Mouse (Mus musculus): ENCODE data around the gene Rhox10.
"Not testable (repeated sequence)": the region's sequence is repeated elsewhere in the genome, so short reads cannot be mapped to it uniquely, and the experiment has no call there.

Gene Rhox10

DNA sequence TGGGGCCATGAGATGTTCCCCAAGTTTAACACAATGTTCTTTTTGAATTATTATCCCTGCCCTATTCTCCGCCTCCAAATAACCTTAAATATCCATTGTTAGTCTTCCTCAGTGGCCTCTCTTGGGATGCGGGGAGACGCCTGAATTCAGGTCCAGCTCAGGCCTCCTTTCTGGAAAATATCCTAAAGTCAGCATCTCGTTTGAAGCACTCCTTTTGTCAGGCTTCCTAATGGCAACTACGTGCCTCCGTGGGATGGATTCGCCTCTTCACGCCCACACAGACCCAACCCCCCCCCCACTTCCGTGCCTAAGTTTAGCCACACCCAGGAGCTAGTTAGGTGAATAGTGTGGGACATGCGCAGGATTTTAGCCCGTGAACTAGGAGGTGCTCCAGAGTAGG is at the start of gene Rhox10:
Gene Rhox10 (plus strand): TSS at position 301 of the 400 bp plus-strand sequence.
- no peak for DNase-seq (ENCODE audit: low spot score in 2 of 2)

DNA sequence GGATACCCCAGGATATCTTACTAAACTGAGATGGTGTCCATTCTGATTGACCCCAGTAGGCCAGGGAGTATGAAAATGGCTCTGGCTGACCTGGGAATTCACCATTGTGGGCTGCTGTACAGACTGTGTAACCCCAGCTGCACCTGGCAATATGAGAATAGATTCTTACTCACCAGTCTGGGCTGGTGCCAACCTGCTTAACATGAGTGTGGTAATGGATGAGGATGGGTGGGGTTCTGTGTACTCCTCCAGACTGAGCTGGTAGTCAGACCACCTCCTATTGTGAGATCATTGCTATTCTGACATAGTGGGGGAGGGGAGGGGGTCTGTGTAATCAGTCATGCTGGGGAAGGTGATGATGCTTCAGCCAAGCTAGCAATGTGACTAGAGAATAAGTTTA is 47.7 kb upstream of the Rhox10 start, which contains the start of gene Btg1-ps1:
Gene Btg1-ps1 (minus strand): TSS at position 219 of the 400 bp plus-strand sequence.
- not testable (repeated sequence) for DNase-seq (ENCODE audit: low spot score in 2 of 2)

DNA sequence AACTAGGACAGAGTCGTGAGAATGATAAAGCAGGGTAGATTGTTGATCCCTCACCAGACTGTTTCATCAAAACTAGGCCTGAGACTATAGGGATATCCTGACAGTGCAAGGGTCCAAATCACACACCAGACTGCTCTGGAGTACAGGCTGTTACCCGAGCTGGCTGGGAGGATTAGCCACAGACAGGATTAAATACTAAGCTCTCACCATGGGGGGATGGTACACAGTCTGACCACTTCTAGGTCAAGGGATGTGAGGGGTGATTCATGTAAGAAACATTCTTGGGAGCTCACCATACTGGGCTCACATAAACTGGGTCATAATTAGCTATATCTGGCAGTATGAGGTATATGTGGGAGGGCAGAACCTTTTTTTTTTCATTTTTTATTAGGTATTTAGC is 32.4 kb upstream of the Rhox10 start:
- DNase-seq (ENCODE audit: low spot score in 2 of 2) = no peak

DNA sequence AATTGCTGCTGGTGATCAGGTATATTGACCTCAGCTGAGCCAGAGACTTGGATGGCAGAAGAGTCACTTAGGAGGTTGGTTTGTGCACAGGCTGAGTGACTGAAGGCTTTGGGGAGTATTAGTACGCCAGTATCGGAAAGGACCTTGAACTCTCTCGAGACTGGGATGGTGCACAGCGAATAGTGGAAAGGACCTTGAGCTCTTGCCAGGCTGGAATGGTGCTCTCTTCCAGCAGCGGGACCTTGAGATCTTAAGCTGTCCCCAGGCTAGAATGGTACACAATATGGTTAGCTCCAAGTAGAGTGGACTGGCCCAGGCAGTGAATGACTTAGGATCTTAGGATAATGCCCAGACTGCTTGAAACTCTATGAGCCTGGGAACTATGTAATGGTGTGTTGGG is 26.6 kb upstream of the Rhox10 start:
- DNase-seq (ENCODE audit: low spot score in 2 of 2) = no peak

DNA sequence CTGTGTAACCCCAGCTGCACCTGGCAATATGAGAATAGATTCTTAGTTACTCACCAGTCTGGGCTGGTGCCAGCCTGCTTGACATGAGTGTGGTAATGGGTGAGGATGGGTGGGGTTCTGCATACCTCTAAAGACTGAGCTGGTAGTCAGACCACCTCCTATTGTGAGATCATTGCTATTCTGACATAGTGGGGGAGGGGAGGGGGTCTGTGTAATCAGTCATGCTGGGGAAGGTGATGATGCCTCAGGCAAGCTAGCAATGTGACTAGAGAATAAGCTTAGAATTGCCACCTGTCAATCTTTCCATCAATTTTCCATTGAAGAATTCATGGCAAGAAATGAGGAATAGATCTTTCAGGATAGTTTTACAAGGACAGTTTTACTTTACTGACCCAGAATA is 23.3 kb upstream of the Rhox10 start, which contains the start of gene Btg1-ps2:
Gene Btg1-ps2 (minus strand): TSS at position 101 of the 400 bp plus-strand sequence.
- DNase-seq (ENCODE audit: low spot score in 2 of 2) = not testable (repeated sequence)

DNA sequence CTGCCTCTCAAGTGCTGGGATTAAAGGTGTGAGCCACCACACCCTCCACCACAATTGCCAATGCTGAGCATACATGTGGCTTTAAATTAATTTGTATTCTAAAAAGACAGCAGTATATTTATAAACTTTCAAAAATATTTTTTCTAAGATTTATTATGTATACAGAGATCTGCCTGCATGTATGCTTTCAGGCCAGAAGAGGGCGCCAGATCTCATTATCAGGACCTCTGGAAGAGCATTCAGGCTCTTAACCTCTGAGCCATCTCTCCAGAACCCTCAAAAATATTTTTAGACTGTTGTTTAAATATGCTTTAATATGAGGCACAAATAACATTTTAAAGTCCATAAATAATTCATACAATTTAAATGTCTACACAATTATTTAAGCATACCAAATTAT is 4.7 kb upstream of the Rhox10 start:
- no peak for DNase-seq (ENCODE audit: low spot score in 2 of 2)

DNA sequence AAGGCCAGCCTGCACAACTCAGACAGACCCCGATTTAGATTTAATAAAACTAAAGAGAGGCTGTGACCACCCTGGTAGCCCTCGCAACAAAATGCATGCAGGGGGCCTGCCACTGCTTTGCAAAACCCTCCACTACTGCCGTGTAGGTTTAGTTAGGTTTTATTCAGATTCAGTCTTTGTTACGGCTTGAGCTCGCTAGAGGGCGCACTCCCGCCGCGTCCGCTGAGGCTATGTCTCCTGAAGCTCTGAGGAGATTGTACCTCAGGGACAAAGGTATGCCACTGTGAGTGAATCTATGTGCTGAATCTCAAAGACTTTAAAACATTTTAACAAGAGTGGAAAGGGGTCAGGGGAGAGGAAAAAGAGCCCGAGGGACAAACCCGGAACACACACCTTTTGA is 18.0 kb downstream of the Rhox10 start:
- DNase-seq (ENCODE audit: low spot score in 2 of 2) = peak in 1 of 2 experiments; percentile 40

DNA sequence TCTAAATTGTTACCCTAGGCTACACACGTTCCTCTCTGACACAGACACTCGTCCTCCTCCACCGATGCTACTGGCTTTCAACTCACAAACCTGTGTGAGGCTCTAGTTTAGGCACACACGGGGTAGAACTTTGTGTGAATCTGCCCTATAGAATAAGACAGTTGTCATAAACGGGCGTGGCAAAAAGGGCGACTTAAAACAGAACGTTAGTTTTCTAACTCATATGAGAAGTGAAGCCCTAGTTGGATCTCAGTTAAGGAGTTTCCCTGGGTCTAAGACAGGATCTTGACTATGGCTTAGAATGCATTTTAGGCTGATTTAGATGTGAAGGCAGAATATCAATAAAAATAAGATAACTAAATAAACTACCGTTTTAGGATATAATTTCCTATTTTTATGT is 18.8 kb downstream of the Rhox10 start, which contains the start of gene Rhox11:
Gene Rhox11 (minus strand): TSS at position 101 of the 400 bp plus-strand sequence.
- no peak for DNase-seq (ENCODE audit: low spot score in 2 of 2)

DNA sequence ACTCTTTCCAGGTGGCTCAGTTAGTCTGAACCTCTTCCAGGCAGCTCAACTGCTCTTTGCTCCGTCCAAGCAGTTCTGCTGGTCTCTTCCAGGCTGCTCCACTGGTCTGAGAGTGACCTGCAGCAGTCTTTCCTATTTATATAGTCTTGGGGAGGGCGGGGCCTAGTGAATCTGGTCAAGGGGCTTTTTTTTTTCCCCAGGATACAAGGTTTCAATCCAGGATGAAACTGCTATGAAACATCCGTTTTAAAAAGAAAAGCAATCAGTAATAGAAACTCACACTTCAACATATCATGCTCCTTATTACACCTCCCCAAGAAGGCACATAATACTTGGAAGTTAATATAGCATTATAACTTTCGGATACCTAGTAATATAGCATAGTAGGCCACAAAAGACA is 44.5 kb downstream of the Rhox10 start, which contains the start of gene Rhox12:
Gene Rhox12 (minus strand): TSS at position 101 of the 400 bp plus-strand sequence.
- no peak for DNase-seq (ENCODE audit: low spot score in 2 of 2)

DNA sequence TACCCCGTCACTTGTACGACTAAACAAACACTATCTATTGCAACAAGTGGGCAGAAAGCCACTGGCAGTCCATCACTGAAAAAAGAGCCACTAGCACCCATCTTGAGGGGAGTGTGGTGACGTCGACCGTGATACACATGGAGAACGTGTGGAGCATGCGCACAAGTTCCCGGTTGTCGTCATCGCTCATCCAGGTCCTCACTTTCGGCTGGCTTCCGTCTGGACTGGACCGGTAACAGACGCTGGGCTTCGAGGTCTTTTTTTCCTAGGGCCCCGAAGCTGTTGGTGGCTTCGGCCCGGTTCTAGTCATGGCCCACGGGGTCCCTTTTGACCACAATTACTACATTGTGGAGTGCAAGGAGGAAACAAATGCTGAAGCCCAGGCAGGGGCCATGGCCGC is 54.7 kb downstream of the Rhox10 start, which contains the start of gene Rhox13:
Gene Rhox13 (plus strand): TSS at position 238 of the 400 bp plus-strand sequence.
- DNase-seq (ENCODE audit: low spot score in 2 of 2) = no peak

All from urinary bladder, postnatal 36 days (tissue).